Mouse (Mus musculus): Measurements from ENCODE around the gene Adam12. TPM values are rescaled to one million over a fixed set of nuclear protein-coding genes. Genes with fewer than 3 reads are reported as not detected.

The Adam12 gene
- polyA plus RNA-seq, 1 experiment from 2014 or later = 50.9 TPM

DNA sequence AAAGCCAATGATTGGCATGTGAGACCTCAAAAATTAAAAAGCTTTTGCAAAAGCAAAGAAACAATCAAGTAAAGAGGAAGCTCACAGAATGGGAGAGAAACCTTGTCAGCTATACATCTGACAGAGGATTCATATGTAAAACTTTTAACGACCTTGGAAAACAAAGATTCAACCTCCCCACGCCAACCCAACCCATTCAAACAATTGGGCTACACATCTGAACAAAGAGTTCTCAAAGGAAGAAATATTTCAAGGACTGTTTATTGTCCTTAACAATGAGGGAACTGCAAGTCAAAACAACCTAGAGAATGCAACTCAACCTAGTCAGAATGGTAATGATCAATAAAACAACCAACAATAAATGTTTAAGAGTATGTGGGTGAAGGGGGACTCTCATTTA, 284.6 kb downstream of the Adam12 start:
- DNase-seq (no peak), ATAC-seq (ENCODE audit: insufficient read depth) (no peak)
- Histone ChIP-seq H3K27ac (ENCODE audit: low read depth) (no peak overlapping the region), H3K9ac (no peak overlapping the region), H3K4me1 (ENCODE audit: insufficient read depth) (peaks cover 4% of the 10 kb centered on the region; the same call in 1 of the 2 replicates), H3K4me2 (no peak overlapping the region), H3K36me3 (ENCODE audit: insufficient read depth) (peaks cover 11% of the 10 kb centered on the region; the same call in 1 of the 2 replicates), H3K27me3 (ENCODE audit: insufficient read depth, low read length) (no peaks in the 10 kb centered on the region), H3K4me3 (ENCODE audit: low read depth, low read length) (no peak overlapping the region), H3K9me3 (ENCODE audit: low read depth, low read length) (no peaks in the 10 kb centered on the region)
- TF ChIP-seq CTCF (IDR thresholded peaks at IDR 0.05; ENCODE audit: low read depth) = no peak
- WGBS = 74% methylated on average over 2 of the region's 2 CpGs

DNA sequence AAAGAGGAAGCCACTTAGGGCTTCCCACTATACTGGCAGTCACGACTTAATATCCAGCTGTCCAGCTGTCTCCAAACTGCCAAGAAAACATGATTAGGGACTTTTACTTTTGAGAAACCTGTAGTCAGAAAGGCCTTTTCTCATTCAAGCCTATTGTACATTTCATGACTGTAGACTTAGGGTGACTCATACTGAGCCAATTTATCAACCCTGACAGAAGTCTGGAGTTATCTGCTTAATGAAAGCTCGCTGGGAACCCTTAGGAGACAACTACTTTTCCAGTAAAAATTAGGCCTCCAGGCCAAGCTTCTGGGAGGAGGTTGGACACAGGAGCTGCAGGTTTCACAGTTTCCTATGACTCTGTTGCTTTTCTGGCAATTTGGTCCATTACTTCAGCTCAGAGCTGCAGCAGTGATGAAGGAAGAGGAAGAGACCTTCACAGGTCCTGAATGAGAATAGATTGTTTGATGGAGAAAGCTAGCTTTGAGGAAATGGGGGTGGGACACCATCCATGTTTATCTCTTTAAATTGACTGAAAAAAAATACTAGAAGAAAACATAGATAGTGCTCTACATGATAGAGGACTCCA, 285.1 kb downstream of the Adam12 start:
- peak; percentile 44 for DNase-seq
- no peak for ATAC-seq (ENCODE audit: insufficient read depth)
- no peak overlapping the region for H3K4me3 ChIP-seq (ENCODE audit: low read depth, low read length)
- 34% methylated on average over 2 of the region's 2 CpGs for WGBS
- no peak for TF ChIP-seq CTCF (IDR thresholded peaks at IDR 0.05; ENCODE audit: low read depth)
- H3K9me3 ChIP-seq (ENCODE audit: low read depth, low read length) = no peaks in the 10 kb centered on the region
- peaks cover 4% of the 10 kb centered on the region; the same call in 1 of the 2 replicates for H3K4me1 ChIP-seq (ENCODE audit: insufficient read depth)
- no peak overlapping the region for H3K4me2 ChIP-seq
- H3K27ac ChIP-seq (ENCODE audit: low read depth) = peak overlapping the region; percentile 0; the same call in 1 of the 2 replicates
- H3K27me3 ChIP-seq (ENCODE audit: insufficient read depth, low read length) = no peaks in the 10 kb centered on the region
- peaks cover 11% of the 10 kb centered on the region; the same call in 1 of the 2 replicates for H3K36me3 ChIP-seq (ENCODE audit: insufficient read depth)
- H3K9ac ChIP-seq = no peak overlapping the region

DNA sequence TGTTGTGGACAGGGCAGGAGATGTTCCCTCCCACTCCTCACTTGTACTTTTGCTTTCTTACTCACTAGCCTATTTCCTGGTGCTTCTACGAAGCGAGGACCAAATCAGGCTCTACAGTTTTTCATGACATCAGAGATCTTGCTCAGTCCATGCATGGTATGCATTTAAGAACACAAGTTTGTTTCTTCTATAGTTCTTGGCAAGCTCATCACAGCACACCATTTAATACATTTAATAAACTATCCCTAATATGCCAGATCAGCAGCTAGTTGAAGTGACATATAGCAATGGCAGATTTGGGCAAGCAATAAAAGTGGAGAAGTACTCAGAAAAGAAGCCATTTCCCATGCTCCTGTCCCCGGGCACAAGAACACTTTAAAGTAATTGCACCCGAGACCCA, 285.8 kb downstream of the Adam12 start:
- Histone ChIP-seq H3K27ac (ENCODE audit: low read depth) (peak overlapping the region; percentile 5; the same call in 1 of the 2 replicates), H3K4me3 (ENCODE audit: low read depth, low read length) (no peak overlapping the region), H3K4me2 (no peak overlapping the region), H3K9me3 (ENCODE audit: low read depth, low read length) (no peaks in the 10 kb centered on the region), H3K27me3 (ENCODE audit: insufficient read depth, low read length) (no peaks in the 10 kb centered on the region), H3K4me1 (ENCODE audit: insufficient read depth) (peaks cover 4% of the 10 kb centered on the region; the same call in 1 of the 2 replicates), H3K36me3 (ENCODE audit: insufficient read depth) (peaks cover 6% of the 10 kb centered on the region; the same call in 1 of the 2 replicates), H3K9ac (no peak overlapping the region)
- ATAC-seq (ENCODE audit: insufficient read depth) (peak; percentile 58), DNase-seq (no peak)
- no peak for TF ChIP-seq CTCF (IDR thresholded peaks at IDR 0.05; ENCODE audit: low read depth)
- 66% methylated on average over 4 of the region's 4 CpGs for WGBS

- 56% methylated on average over 4 of the region's 4 CpGs for WGBS
- TF ChIP-seq CTCF (IDR thresholded peaks at IDR 0.05; ENCODE audit: low read depth) = no peak
- H3K4me2 ChIP-seq = no peak overlapping the region
- ATAC-seq (ENCODE audit: insufficient read depth) (no peak), DNase-seq (no peak)
- H3K9me3 ChIP-seq (ENCODE audit: low read depth, low read length) = no peaks in the 10 kb centered on the region
- H3K9ac ChIP-seq = no peak overlapping the region
- no peak overlapping the region for H3K27ac ChIP-seq (ENCODE audit: low read depth)
- H3K4me3 ChIP-seq (ENCODE audit: low read depth, low read length) = no peak overlapping the region
- H3K27me3 ChIP-seq (ENCODE audit: insufficient read depth, low read length) = no peaks in the 10 kb centered on the region
- H3K36me3 ChIP-seq (ENCODE audit: insufficient read depth) = peaks cover 16% of the 10 kb centered on the region
- H3K4me1 ChIP-seq (ENCODE audit: insufficient read depth) = no peaks in the 10 kb centered on the region
Measured at GRCm38 (mm10) chr7:133940405-133940804, 291.5 kb downstream of the Adam12 start.

DNA sequence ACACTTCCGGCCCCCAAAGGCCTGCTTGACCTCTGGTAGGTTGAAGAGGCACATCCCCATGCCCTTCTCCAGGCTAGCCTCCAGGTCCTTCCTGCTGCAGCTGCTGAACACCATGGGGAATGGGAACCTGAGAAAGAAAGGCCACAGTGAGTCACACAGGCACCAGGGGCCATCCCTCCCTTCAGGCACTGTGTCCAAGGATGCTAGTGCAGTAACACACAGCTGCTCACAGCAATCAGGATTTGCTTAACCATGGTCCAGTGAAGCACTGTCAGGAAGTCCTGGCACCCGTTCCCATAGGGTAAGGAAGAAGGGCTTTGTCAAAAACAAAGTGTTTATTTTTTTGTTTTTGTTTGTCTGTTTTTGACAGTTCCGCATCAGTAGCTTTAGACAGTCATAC, 294.5 kb downstream of the Adam12 start:
- no peak for ATAC-seq (ENCODE audit: insufficient read depth)
- no peak overlapping the region for H3K4me3 ChIP-seq (ENCODE audit: low read depth, low read length)
- no peak overlapping the region for H3K4me2 ChIP-seq
- H3K9me3 ChIP-seq (ENCODE audit: low read depth, low read length) = no peaks in the 10 kb centered on the region
- no peaks in the 10 kb centered on the region for H3K27me3 ChIP-seq (ENCODE audit: insufficient read depth, low read length)
- 83% methylated on average over 3 of the region's 3 CpGs for WGBS
- peaks cover 17% of the 10 kb centered on the region for H3K36me3 ChIP-seq (ENCODE audit: insufficient read depth)
- peaks cover 20% of the 10 kb centered on the region for H3K4me1 ChIP-seq (ENCODE audit: insufficient read depth)
- no peak for DNase-seq
- no peak for TF ChIP-seq CTCF (IDR thresholded peaks at IDR 0.05; ENCODE audit: low read depth)
- no peak overlapping the region for H3K9ac ChIP-seq
- H3K27ac ChIP-seq (ENCODE audit: low read depth) = no peak overlapping the region

DNA sequence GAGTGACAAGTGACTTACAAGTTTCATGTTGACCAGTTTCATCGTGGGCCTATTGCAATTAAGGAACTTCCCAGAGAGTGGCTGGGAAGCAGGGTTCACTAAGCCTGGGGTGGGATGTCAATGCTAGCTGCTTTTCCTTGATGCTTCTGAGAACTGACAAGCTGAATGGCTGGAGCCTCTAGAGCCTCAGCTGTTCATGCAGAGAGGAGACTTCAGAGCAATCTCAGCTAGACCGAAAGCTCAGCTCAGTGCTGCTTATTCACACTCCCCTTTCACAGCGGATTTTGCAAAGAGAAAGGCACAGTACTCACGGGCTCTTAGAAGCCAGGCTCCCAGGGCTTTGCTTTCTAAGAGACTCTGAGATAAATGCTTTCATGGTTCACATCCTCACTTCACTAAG, 295.6 kb downstream of the Adam12 start:
- Histone ChIP-seq H3K4me3 (ENCODE audit: low read depth, low read length) (no peak overlapping the region), H3K36me3 (ENCODE audit: insufficient read depth) (peaks cover 17% of the 10 kb centered on the region), H3K4me2 (no peak overlapping the region), H3K27me3 (ENCODE audit: insufficient read depth, low read length) (no peaks in the 10 kb centered on the region), H3K9me3 (ENCODE audit: low read depth, low read length) (no peaks in the 10 kb centered on the region), H3K27ac (ENCODE audit: low read depth) (no peak overlapping the region), H3K9ac (no peak overlapping the region), H3K4me1 (ENCODE audit: insufficient read depth) (peaks cover 21% of the 10 kb centered on the region)
- 73% methylated on average over 4 of the region's 4 CpGs for WGBS
- ATAC-seq (ENCODE audit: insufficient read depth) (no peak), DNase-seq (no peak)
- no peak for TF ChIP-seq CTCF (IDR thresholded peaks at IDR 0.05; ENCODE audit: low read depth)

GRCm38 (mm10) chr7:133933378-133933777, 298.6 kb downstream of the Adam12 start:
- peak overlapping the region; percentile 91 for H3K27ac ChIP-seq (ENCODE audit: low read depth)
- peaks cover 32% of the 10 kb centered on the region for H3K36me3 ChIP-seq (ENCODE audit: insufficient read depth)
- DNase-seq (peak; percentile 98), ATAC-seq (ENCODE audit: insufficient read depth) (peak; percentile 96)
- 18% methylated on average over 6 of the region's 6 CpGs for WGBS
- peaks cover 21% of the 10 kb centered on the region for H3K4me1 ChIP-seq (ENCODE audit: insufficient read depth)
- H3K9ac ChIP-seq = no peak overlapping the region
- no peak overlapping the region for H3K4me2 ChIP-seq
- no peaks in the 10 kb centered on the region for H3K27me3 ChIP-seq (ENCODE audit: insufficient read depth, low read length)
- TF ChIP-seq CTCF (IDR thresholded peaks at IDR 0.05; ENCODE audit: low read depth) = no peak
- no peak overlapping the region for H3K4me3 ChIP-seq (ENCODE audit: low read depth, low read length)
- no peaks in the 10 kb centered on the region for H3K9me3 ChIP-seq (ENCODE audit: low read depth, low read length)

Measured in lung, embryonic 14.5 days (tissue).